Mouse (Mus musculus) stomach, postnatal 0 days (tissue): Measurements from ENCODE around the gene Gp9.

Source experiments
- CTCF ChIP-seq: IDR thresholded peaks from 2 replicates; pipeline ENCODE4 v1.5.1; 2016; ENCODE audit warnings: antibody characterized with exemption, low read depth, mild to moderate bottlenecking, moderate library complexity
- EP300 ChIP-seq: optimal IDR thresholded peaks from 2 replicates; pipeline ENCODE3; 2016; ENCODE audit warnings: antibody characterized with exemption

DNA sequence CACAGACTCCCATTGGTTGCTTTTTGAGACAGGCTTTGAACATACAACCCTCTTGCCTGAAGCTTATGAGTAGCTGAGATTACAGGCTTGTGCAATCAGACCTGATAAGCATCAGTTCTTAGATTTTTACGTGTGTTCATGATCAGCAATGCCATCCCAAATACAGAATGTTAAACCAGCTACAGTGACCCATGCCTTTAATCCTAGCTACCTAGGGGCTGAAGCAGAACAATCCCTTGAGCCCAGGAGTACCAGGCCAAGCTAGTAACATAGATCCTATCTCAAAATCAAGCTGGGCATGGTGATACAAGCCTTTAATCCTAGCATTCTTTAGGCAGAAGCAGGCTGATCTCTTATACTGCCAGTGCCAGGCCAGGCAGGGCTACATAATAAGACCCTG, 26.2 kb downstream of the Gp9 start:
- TF ChIP-seq CTCF (no peak), EP300 (no peak)
